Mouse (Mus musculus): ENCODE measurements around the gene Thsd4. TPM values are rescaled to one million over a fixed set of nuclear protein-coding genes. Genes with fewer than 3 reads are reported as not detected.

The Thsd4 gene
- polyA plus RNA-seq, 1 experiment from 2014 or later = 24.5 TPM

GRCm38 (mm10) chr9:59951943-59952342, 569.9 kb downstream of the Thsd4 start:
- no peaks in the 10 kb centered on the region for H3K36me3 ChIP-seq (ENCODE audit: insufficient read depth, low read length)
- H3K27me3 ChIP-seq (ENCODE audit: insufficient read depth, low read length) = no peaks in the 10 kb centered on the region
- H3K4me3 ChIP-seq (ENCODE audit: low read length) = no peak overlapping the region
- WGBS = 55% methylated on average over 4 of the region's 4 CpGs
- H3K9ac ChIP-seq (replicated peaks; ENCODE audit: low read length) = no peak overlapping the region
- ATAC-seq (ENCODE audit: low FRiP score, low TSS enrichment) = no peak
- no peaks in the 10 kb centered on the region for H3K4me1 ChIP-seq (ENCODE audit: insufficient read depth, low read length)
- H3K4me2 ChIP-seq (replicated peaks; ENCODE audit: low read depth, low read length) = no peak overlapping the region
- H3K27ac ChIP-seq (ENCODE audit: low read length) = no peak overlapping the region
- no peaks in the 10 kb centered on the region for H3K9me3 ChIP-seq (ENCODE audit: low read length)

DNA sequence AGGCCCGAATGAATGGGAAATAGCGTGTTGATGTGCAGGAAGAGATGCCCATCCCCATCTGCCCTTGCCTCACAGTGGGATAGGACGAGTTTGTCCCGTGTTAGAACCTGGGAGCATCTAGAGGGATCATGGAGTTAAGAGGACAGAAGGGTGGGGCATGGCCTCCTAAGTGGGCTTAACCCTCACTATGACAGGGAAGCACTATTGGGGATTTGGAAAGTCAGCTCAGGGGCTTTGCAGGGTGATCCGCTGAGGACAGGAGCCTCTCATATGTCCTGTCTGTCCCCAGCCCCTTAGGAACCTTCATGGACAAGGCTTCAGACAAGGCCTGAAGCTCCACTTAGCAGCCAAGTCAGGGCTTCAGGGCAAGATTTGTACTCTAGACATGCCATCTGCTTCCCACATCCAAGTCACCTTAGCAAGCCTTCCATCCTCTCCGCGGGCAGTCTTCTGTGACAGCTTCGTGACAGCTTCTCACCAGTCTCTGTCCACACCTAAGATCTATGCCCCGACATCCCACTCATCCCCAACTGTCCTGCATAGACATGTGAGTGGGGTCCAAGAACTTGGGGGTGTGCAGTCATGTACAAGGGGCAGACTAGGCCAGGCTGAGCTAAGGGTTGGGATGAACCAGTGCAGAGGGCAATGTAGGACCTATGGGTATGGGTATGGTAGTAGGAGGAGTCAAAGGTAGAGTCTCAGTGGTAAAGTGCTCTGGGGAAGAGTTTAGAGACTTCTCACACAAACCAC, 570.7 kb downstream of the Thsd4 start:
- no peak for ATAC-seq (ENCODE audit: low FRiP score, low TSS enrichment)
- H3K4me3 ChIP-seq (ENCODE audit: low read length) = no peak overlapping the region
- no peak overlapping the region for H3K27ac ChIP-seq (ENCODE audit: low read length)
- H3K27me3 ChIP-seq (ENCODE audit: insufficient read depth, low read length) = no peaks in the 10 kb centered on the region
- H3K4me2 ChIP-seq (replicated peaks; ENCODE audit: low read depth, low read length) = no peak overlapping the region
- no peaks in the 10 kb centered on the region for H3K36me3 ChIP-seq (ENCODE audit: insufficient read depth, low read length)
- H3K9me3 ChIP-seq (ENCODE audit: low read length) = no peaks in the 10 kb centered on the region
- no peak overlapping the region for H3K9ac ChIP-seq (replicated peaks; ENCODE audit: low read length)
- 90% methylated on average over 9 of the region's 9 CpGs for WGBS
- no peaks in the 10 kb centered on the region for H3K4me1 ChIP-seq (ENCODE audit: insufficient read depth, low read length)

DNA sequence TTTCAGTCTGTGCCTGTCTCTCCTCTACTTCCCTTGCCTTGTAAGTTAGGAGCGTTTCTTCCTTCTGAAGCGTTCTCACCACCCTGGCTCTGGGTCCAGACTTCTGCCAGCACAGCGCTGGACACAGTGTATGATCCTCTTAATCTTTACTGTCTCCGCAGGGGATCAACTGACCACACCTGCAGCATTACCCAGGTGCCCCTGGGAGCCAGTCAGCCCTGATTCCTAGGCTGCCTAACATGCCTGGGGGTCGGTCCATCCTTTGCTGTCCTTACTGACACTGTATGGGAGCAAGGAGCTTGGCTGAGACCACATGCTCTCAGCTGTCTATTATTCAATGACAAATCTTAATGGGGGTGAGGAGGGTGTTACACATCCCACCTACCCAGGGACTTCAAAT, 571.9 kb downstream of the Thsd4 start:
- ATAC-seq (ENCODE audit: low FRiP score, low TSS enrichment) = no peak
- 88% methylated on average over 5 of the region's 5 CpGs for WGBS
- H3K4me3 ChIP-seq (ENCODE audit: low read length) = no peak overlapping the region
- no peak overlapping the region for H3K4me2 ChIP-seq (replicated peaks; ENCODE audit: low read depth, low read length)
- H3K4me1 ChIP-seq (ENCODE audit: insufficient read depth, low read length) = no peaks in the 10 kb centered on the region
- H3K36me3 ChIP-seq (ENCODE audit: insufficient read depth, low read length) = no peaks in the 10 kb centered on the region
- H3K9me3 ChIP-seq (ENCODE audit: low read length) = no peaks in the 10 kb centered on the region
- no peak overlapping the region for H3K9ac ChIP-seq (replicated peaks; ENCODE audit: low read length)
- H3K27me3 ChIP-seq (ENCODE audit: insufficient read depth, low read length) = no peaks in the 10 kb centered on the region
- no peak overlapping the region for H3K27ac ChIP-seq (ENCODE audit: low read length)

- Histone ChIP-seq H3K4me2 (replicated peaks; ENCODE audit: low read depth, low read length) (no peak overlapping the region), H3K36me3 (ENCODE audit: insufficient read depth, low read length) (no peaks in the 10 kb centered on the region), H3K9me3 (ENCODE audit: low read length) (no peaks in the 10 kb centered on the region), H3K27me3 (ENCODE audit: insufficient read depth, low read length) (no peaks in the 10 kb centered on the region), H3K4me1 (ENCODE audit: insufficient read depth, low read length) (no peaks in the 10 kb centered on the region), H3K27ac (ENCODE audit: low read length) (no peak overlapping the region), H3K9ac (replicated peaks; ENCODE audit: low read length) (no peak overlapping the region), H3K4me3 (ENCODE audit: low read length) (no peak overlapping the region)
- WGBS = 70% methylated on average over 6 of the region's 6 CpGs
- no peak for ATAC-seq (ENCODE audit: low FRiP score, low TSS enrichment)
These were observed 572.3 kb downstream of the Thsd4 start for GRCm38 (mm10) chr9:59949511-59949910.

DNA sequence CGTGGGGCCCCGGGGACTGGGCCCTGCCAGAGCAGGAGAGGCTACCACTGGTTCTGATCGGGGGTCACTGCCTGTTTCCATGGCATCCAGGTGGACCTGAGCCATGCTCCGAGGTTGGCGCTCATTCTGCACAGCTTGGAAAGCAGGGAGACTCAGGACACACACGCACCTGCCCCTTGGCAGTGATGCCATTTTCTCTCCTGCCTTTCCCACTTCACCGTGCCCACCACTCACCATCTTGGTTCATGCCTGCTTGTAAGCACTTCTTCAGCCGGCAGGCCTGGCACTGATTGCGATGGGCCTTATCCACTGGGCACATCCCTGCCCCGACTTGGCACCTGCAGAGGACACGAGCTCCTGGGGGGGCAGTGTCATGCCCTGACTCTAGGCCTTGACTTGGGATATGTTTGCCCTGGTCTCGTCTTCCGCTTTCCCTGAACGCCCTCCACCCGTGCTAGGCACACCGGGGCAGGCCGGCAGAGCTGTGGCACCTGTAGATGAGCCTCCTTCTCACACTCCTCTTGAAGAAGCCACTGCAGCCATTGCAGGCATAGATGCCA, 573.1 kb downstream of the Thsd4 start:
- H3K4me1 ChIP-seq (ENCODE audit: insufficient read depth, low read length) = no peaks in the 10 kb centered on the region
- H3K9me3 ChIP-seq (ENCODE audit: low read length) = no peaks in the 10 kb centered on the region
- ATAC-seq (ENCODE audit: low FRiP score, low TSS enrichment) = no peak
- no peak overlapping the region for H3K4me2 ChIP-seq (replicated peaks; ENCODE audit: low read depth, low read length)
- WGBS = 85% methylated on average over 17 of the region's 17 CpGs
- H3K4me3 ChIP-seq (ENCODE audit: low read length) = no peak overlapping the region
- H3K27ac ChIP-seq (ENCODE audit: low read length) = no peak overlapping the region
- no peak overlapping the region for H3K9ac ChIP-seq (replicated peaks; ENCODE audit: low read length)
- no peaks in the 10 kb centered on the region for H3K27me3 ChIP-seq (ENCODE audit: insufficient read depth, low read length)
- H3K36me3 ChIP-seq (ENCODE audit: insufficient read depth, low read length) = no peaks in the 10 kb centered on the region

GRCm38 (mm10) chr9:59948226-59948625, 573.6 kb downstream of the Thsd4 start:
- H3K4me3 ChIP-seq (ENCODE audit: low read length) = no peak overlapping the region
- H3K9ac ChIP-seq (replicated peaks; ENCODE audit: low read length) = no peak overlapping the region
- H3K9me3 ChIP-seq (ENCODE audit: low read length) = no peaks in the 10 kb centered on the region
- no peak overlapping the region for H3K27ac ChIP-seq (ENCODE audit: low read length)
- H3K36me3 ChIP-seq (ENCODE audit: insufficient read depth, low read length) = no peaks in the 10 kb centered on the region
- no peaks in the 10 kb centered on the region for H3K4me1 ChIP-seq (ENCODE audit: insufficient read depth, low read length)
- H3K4me2 ChIP-seq (replicated peaks; ENCODE audit: low read depth, low read length) = no peak overlapping the region
- no peak for ATAC-seq (ENCODE audit: low FRiP score, low TSS enrichment)
- 44% methylated on average over 8 of the region's 8 CpGs for WGBS
- no peaks in the 10 kb centered on the region for H3K27me3 ChIP-seq (ENCODE audit: insufficient read depth, low read length)

DNA sequence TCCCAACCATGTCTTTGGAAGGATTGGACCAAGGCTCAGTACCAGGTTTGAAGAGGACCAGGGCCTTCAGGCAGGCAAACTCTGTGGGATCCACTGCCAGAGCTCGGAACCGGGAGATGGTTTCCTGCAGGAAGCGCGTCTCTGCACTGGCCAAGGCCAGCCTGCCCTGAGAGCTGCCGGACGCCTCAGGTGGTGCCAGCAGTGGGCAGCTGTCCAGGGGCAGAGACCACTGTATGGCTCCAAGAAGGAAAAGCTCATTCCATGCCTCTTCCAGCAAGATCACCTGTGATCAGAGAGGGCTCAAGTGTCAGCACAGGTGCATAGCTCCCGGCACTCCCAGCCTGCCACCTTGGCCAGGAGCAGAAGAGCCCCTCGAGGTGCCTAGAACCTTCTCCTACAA, 574.6 kb downstream of the Thsd4 start:
- Histone ChIP-seq H3K27me3 (ENCODE audit: insufficient read depth, low read length) (no peaks in the 10 kb centered on the region), H3K4me3 (ENCODE audit: low read length) (no peak overlapping the region), H3K27ac (ENCODE audit: low read length) (no peak overlapping the region), H3K9me3 (ENCODE audit: low read length) (no peaks in the 10 kb centered on the region), H3K4me2 (replicated peaks; ENCODE audit: low read depth, low read length) (no peak overlapping the region), H3K4me1 (ENCODE audit: insufficient read depth, low read length) (no peaks in the 10 kb centered on the region), H3K36me3 (ENCODE audit: insufficient read depth, low read length) (no peaks in the 10 kb centered on the region), H3K9ac (replicated peaks; ENCODE audit: low read length) (no peak overlapping the region)
- WGBS = 82% methylated on average over 8 of the region's 8 CpGs
- no peak for ATAC-seq (ENCODE audit: low FRiP score, low TSS enrichment)

DNA sequence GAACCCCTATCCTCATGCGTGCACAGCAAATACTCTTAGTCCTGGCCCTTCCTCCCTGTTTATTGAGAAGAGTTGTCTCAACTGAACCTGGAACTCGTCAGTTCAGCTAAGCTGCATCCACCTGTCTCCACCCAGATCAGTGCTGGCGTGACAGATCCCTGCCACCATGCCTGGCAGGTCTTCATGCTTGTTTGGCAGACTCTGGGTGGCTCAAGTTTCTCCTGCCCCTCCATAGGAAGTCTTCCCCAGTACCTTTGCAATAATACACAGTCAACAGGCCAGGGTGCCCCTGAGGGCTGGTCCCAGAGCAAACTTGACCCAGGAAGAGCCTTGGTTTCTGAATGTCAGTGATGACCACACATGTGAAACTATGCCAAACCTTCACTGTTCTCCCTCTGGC, 576.6 kb downstream of the Thsd4 start:
- H3K9me3 ChIP-seq (ENCODE audit: low read length) = no peaks in the 10 kb centered on the region

DNA sequence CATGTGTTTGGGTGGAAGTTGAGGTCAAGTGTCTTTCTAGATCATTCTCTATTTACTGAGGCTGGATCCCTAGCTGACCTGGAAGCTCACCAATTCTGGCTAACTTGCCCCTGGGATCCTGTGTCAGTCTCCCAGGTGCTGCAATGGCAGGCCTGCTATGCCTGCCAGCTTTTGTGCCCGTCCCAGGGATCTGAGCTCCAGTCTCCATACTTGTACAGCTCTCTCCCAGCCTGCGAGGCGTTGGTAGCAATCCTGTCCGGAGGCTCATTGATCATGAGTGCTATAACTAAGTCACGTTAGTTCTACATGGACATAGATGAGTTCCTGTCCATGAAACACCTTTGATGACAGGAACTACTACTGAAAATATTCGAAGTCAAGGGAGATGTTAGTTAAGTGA, 578.0 kb downstream of the Thsd4 start:
- 90% methylated on average over 6 of the region's 6 CpGs for WGBS
- no peaks in the 10 kb centered on the region for H3K36me3 ChIP-seq (ENCODE audit: insufficient read depth, low read length)
- H3K27me3 ChIP-seq (ENCODE audit: insufficient read depth, low read length) = no peaks in the 10 kb centered on the region
- ATAC-seq (ENCODE audit: low FRiP score, low TSS enrichment) = no peak
- H3K9me3 ChIP-seq (ENCODE audit: low read length) = no peaks in the 10 kb centered on the region
- no peak overlapping the region for H3K4me3 ChIP-seq (ENCODE audit: low read length)
- peaks cover 7% of the 10 kb centered on the region; the same call in 1 of the 2 replicates for H3K4me1 ChIP-seq (ENCODE audit: insufficient read depth, low read length)
- H3K9ac ChIP-seq (replicated peaks; ENCODE audit: low read length) = no peak overlapping the region
- no peak overlapping the region for H3K4me2 ChIP-seq (replicated peaks; ENCODE audit: low read depth, low read length)
- H3K27ac ChIP-seq (ENCODE audit: low read length) = no peak overlapping the region

More for the DNA sequence above, 576.6 kb downstream of the Thsd4 start:
- no peak for ATAC-seq (ENCODE audit: low FRiP score, low TSS enrichment)
- Histone ChIP-seq H3K4me2 (replicated peaks; ENCODE audit: low read depth, low read length) (no peak overlapping the region), H3K27me3 (ENCODE audit: insufficient read depth, low read length) (no peaks in the 10 kb centered on the region), H3K4me3 (ENCODE audit: low read length) (no peak overlapping the region), H3K4me1 (ENCODE audit: insufficient read depth, low read length) (peaks cover 7% of the 10 kb centered on the region; the same call in 1 of the 2 replicates), H3K27ac (ENCODE audit: low read length) (no peak overlapping the region), H3K9ac (replicated peaks; ENCODE audit: low read length) (no peak overlapping the region), H3K36me3 (ENCODE audit: insufficient read depth, low read length) (no peaks in the 10 kb centered on the region)
- 56% methylated on average over 3 of the region's 3 CpGs for WGBS

- Histone ChIP-seq H3K4me3 (ENCODE audit: low read length) (no peak overlapping the region), H3K4me1 (ENCODE audit: insufficient read depth, low read length) (peaks cover 7% of the 10 kb centered on the region; the same call in 1 of the 2 replicates), H3K27ac (ENCODE audit: low read length) (no peak overlapping the region), H3K27me3 (ENCODE audit: insufficient read depth, low read length) (no peaks in the 10 kb centered on the region), H3K9me3 (ENCODE audit: low read length) (no peaks in the 10 kb centered on the region), H3K36me3 (ENCODE audit: insufficient read depth, low read length) (no peaks in the 10 kb centered on the region), H3K4me2 (replicated peaks; ENCODE audit: low read depth, low read length) (no peak overlapping the region), H3K9ac (replicated peaks; ENCODE audit: low read length) (no peak overlapping the region)
- no peak for ATAC-seq (ENCODE audit: low FRiP score, low TSS enrichment)
- 43% methylated on average over 5 of the region's 5 CpGs for WGBS
These were observed 579.3 kb downstream of the Thsd4 start for GRCm38 (mm10) chr9:59942501-59943085.

Measured in kidney, embryonic 16.5 days (tissue).